Mouse (Mus musculus): ENCODE measurements around the gene Pglyrp1. TPM values are rescaled to one million over a fixed set of nuclear protein-coding genes. Genes with fewer than 3 reads are reported as not detected.
A peak's percentile ranks its signal among the peaks of the same experiment; 100 is the strongest.

Pglyrp1 gene
- polyA plus RNA-seq, 1 experiment from 2014 or later: 155 TPM

DNA sequence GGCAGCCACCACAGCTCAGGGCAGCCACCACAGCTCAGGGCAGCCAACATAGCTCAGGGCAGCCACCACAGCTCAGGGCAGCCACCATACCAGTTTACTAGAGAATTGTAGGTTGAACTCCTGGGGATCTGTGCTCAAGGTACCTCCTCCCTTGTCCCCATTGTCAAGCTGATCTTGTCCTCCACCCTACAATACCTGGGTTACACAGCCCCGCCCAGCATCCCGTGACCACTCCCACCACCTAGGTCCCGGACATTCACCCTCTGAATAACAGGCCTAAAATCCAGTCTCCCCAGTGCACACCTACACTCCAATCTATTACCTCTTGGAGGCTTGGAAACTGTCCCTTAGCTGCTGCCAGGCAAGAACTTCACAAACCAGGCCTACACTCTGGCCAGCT, 33.8 kb downstream of the Pglyrp1 start:
- Histone ChIP-seq H3K4me1 (replicated peaks; ENCODE audit: control insufficient read depth, insufficient read depth, low read length) (no peaks in the 10 kb centered on the region), H3K4me3 (ENCODE audit: low read depth, low read length) (no peak overlapping the region), H3K27ac (ENCODE audit: low read depth, low read length) (no peak overlapping the region), H3K4me2 (replicated peaks; ENCODE audit: low read depth) (no peak overlapping the region), H3K36me3 (ENCODE audit: control insufficient read depth, insufficient read depth) (peaks cover 14% of the 10 kb centered on the region), H3K9me3 (ENCODE audit: control insufficient read depth) (no peaks in the 10 kb centered on the region), H3K27me3 (replicated peaks; ENCODE audit: control insufficient read depth, insufficient read depth, low read length) (no peaks in the 10 kb centered on the region), H3K9ac (ENCODE audit: low read depth, low read length) (no peak overlapping the region)
- no peak for TF ChIP-seq CTCF (IDR thresholded peaks at IDR 0.05; ENCODE audit: low read depth)
- no peak for ATAC-seq
- 63% methylated on average over 3 of the region's 3 CpGs for WGBS

DNA sequence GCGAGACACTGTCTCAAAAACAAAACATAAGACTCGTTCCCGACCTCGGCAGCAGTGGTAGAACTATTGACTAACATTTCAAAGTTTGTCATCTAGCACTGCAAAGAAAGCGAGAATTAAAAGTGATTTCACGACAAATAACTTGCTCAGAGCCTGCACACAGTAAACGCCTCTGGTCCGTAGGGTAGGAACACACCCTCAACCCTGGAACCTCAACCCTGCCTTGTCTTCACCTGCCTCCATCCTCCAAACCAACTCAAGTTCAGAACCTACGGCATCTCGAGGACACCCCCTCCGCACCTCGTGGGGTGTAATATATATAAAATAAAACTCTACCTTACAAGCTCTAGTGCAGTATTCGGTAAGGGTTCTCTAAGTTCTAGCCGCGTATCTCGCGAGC, 38.7 kb downstream of the Pglyrp1 start:
- Histone ChIP-seq H3K27ac (ENCODE audit: low read depth, low read length) (no peak overlapping the region), H3K27me3 (replicated peaks; ENCODE audit: control insufficient read depth, insufficient read depth, low read length) (no peaks in the 10 kb centered on the region), H3K36me3 (ENCODE audit: control insufficient read depth, insufficient read depth) (peaks cover 5% of the 10 kb centered on the region; the same call in 1 of the 2 replicates), H3K4me2 (replicated peaks; ENCODE audit: low read depth) (peak overlapping the region; percentile 65), H3K4me3 (ENCODE audit: low read depth, low read length) (peak overlapping the region; percentile 73), H3K9me3 (ENCODE audit: control insufficient read depth) (no peaks in the 10 kb centered on the region), H3K9ac (ENCODE audit: low read depth, low read length) (peak overlapping the region; percentile 43; the same call in 1 of the 2 replicates), H3K4me1 (replicated peaks; ENCODE audit: control insufficient read depth, insufficient read depth, low read length) (no peaks in the 10 kb centered on the region)
- 3% methylated on average over 17 of the region's 17 CpGs for WGBS
- peak; percentile 39; the same call in 1 of the 2 replicates for ATAC-seq
- no peak for TF ChIP-seq CTCF (IDR thresholded peaks at IDR 0.05; ENCODE audit: low read depth)

DNA sequence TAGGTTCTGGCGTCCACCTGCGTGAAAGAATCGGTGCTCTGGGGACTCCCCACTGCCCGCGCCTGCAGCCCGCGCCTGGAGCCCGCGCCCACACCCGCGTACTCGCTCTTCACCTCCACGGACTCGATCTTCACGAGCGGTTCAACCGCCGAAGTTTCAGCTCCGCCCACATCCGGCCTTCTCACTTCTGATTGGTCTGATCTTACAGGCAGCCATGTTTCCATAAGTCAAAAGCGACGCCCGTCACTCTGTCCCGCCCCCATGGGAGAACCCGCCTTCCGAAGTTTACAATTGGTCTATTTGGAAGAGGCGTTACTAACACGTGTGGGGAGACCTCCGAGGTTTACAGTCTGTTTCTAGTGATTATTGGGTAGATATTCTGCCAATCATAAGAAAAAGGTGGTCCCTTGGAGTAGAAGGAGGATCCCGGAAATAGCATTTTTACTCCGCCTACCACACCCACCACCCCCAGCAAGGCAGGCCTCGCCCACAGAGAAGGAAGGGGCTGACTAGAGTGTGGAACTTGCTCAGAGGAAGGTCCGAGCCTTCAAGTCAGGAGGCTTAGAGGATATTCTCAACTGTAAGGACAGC, 39.2 kb downstream of the Pglyrp1 start, which contains the start of gene Ccdc61:
Gene Ccdc61 (minus strand): TSS at position 175 of the 591 bp plus-strand sequence.
- H3K9me3 ChIP-seq (ENCODE audit: control insufficient read depth): no peaks in the 10 kb centered on the region
- H3K4me1 ChIP-seq (replicated peaks; ENCODE audit: control insufficient read depth, insufficient read depth, low read length): no peaks in the 10 kb centered on the region
- peak within 1 kb of the TSS; percentile 73 for H3K4me2 ChIP-seq (replicated peaks; ENCODE audit: low read depth)
- ATAC-seq: peak; percentile 100
- H3K4me3 ChIP-seq (ENCODE audit: low read depth, low read length): peak within 1 kb of the TSS; percentile 73
- no peak for TF ChIP-seq CTCF (IDR thresholded peaks at IDR 0.05; ENCODE audit: low read depth)
- peaks cover 5% of the 10 kb centered on the region; the same call in 1 of the 2 replicates for H3K36me3 ChIP-seq (ENCODE audit: control insufficient read depth, insufficient read depth)
- no peak within 1 kb of the TSS for H3K27ac ChIP-seq (ENCODE audit: low read depth, low read length)
- no peaks in the 10 kb centered on the region for H3K27me3 ChIP-seq (replicated peaks; ENCODE audit: control insufficient read depth, insufficient read depth, low read length)
- H3K9ac ChIP-seq (ENCODE audit: low read depth, low read length): peak within 1 kb of the TSS; percentile 43; the same call in 1 of the 2 replicates
- WGBS: under 1% methylated on average over 33 of the region's 33 CpGs

- WGBS: 65% methylated on average over 4 of the region's 4 CpGs
- peak; percentile 18; the same call in 1 of the 2 replicates for TF ChIP-seq CTCF (IDR thresholded peaks at IDR 0.05; ENCODE audit: low read depth)
- Histone ChIP-seq H3K36me3 (ENCODE audit: control insufficient read depth, insufficient read depth) (no peaks in the 10 kb centered on the region), H3K4me3 (ENCODE audit: low read depth, low read length) (no peak overlapping the region), H3K9ac (ENCODE audit: low read depth, low read length) (no peak overlapping the region), H3K4me2 (replicated peaks; ENCODE audit: low read depth) (no peak overlapping the region), H3K4me1 (replicated peaks; ENCODE audit: control insufficient read depth, insufficient read depth, low read length) (no peaks in the 10 kb centered on the region), H3K27ac (ENCODE audit: low read depth, low read length) (no peak overlapping the region), H3K9me3 (ENCODE audit: control insufficient read depth) (no peaks in the 10 kb centered on the region), H3K27me3 (replicated peaks; ENCODE audit: control insufficient read depth, insufficient read depth, low read length) (no peaks in the 10 kb centered on the region)
- no peak for ATAC-seq
Observed at GRCm38 (mm10) chr7:18916254-18916653, 45.1 kb downstream of the Pglyrp1 start.

- no peak overlapping the region for H3K9ac ChIP-seq (ENCODE audit: low read depth, low read length)
- no peak for ATAC-seq
- no peak overlapping the region for H3K27ac ChIP-seq (ENCODE audit: low read depth, low read length)
- no peak overlapping the region for H3K4me2 ChIP-seq (replicated peaks; ENCODE audit: low read depth)
- H3K27me3 ChIP-seq (replicated peaks; ENCODE audit: control insufficient read depth, insufficient read depth, low read length): peaks cover 4% of the 10 kb centered on the region; the same call in 1 of the 2 replicates
- no peaks in the 10 kb centered on the region for H3K36me3 ChIP-seq (ENCODE audit: control insufficient read depth, insufficient read depth)
- TF ChIP-seq CTCF (IDR thresholded peaks at IDR 0.05; ENCODE audit: low read depth): no peak
- H3K9me3 ChIP-seq (ENCODE audit: control insufficient read depth): no peaks in the 10 kb centered on the region
- H3K4me1 ChIP-seq (replicated peaks; ENCODE audit: control insufficient read depth, insufficient read depth, low read length): no peaks in the 10 kb centered on the region
- H3K4me3 ChIP-seq (ENCODE audit: low read depth, low read length): no peak overlapping the region
- whole genome bisulfite sequencing: 63% methylated on average over 3 of the region's 3 CpGs
Observed at GRCm38 (mm10) chr7:18917931-18918330, 46.8 kb downstream of the Pglyrp1 start.

DNA sequence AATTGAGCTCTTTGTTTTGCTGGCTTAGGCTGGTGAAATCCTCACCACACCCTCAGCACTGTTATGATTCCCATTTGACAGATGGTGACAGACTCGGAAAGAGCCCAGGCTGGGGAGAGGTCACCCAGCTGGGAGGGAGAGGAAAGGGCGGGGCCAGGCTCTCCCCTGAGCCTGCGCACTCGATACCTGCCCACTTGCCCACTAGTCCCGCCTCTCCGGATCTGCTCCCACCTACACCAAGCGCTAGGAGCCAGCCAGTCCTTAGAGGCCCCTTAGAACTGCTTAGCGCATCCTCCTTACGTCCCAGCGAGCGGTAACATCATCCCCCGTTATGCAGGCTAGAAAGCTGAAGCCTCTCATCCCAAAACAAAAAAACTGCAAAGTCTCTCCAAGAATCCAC, 49.9 kb downstream of the Pglyrp1 start:
- no peak for ATAC-seq
- no peak overlapping the region for H3K27ac ChIP-seq (ENCODE audit: low read depth, low read length)
- no peak overlapping the region for H3K9ac ChIP-seq (ENCODE audit: low read depth, low read length)
- H3K4me1 ChIP-seq (replicated peaks; ENCODE audit: control insufficient read depth, insufficient read depth, low read length): no peaks in the 10 kb centered on the region; the same call in 1 of the 2 replicates
- TF ChIP-seq CTCF (IDR thresholded peaks at IDR 0.05; ENCODE audit: low read depth): no peak
- H3K4me2 ChIP-seq (replicated peaks; ENCODE audit: low read depth): no peak overlapping the region
- WGBS: 3% methylated on average over 12 of the region's 12 CpGs
- H3K9me3 ChIP-seq (ENCODE audit: control insufficient read depth): no peaks in the 10 kb centered on the region
- H3K4me3 ChIP-seq (ENCODE audit: low read depth, low read length): no peak overlapping the region
- peaks cover 24% of the 10 kb centered on the region for H3K27me3 ChIP-seq (replicated peaks; ENCODE audit: control insufficient read depth, insufficient read depth, low read length)
- H3K36me3 ChIP-seq (ENCODE audit: control insufficient read depth, insufficient read depth): no peaks in the 10 kb centered on the region
